8 mouse cellular contexts compared by ENCODE assay signal in genomic region chr8:71397701-71398100, GRCm38 (mm10). TPM values are rescaled to one million over a fixed set of nuclear protein-coding genes. Genes with fewer than 3 reads are reported as not detected.
A peak's percentile ranks its signal among the peaks of the same experiment; 100 is the strongest.
DNase-seq lines count a peak whose midpoint lies in the region; ATAC-seq and TF ChIP-seq lines count a peak whose summit lies in the region.

No protein-coding gene starts in this region.

- no peaks in the 10 kb centered on the region for H3K27me3 ChIP-seq in neural tube, embryonic 11.5 days (ENCODE audit: control insufficient read depth, insufficient read depth, low read length)
- no peaks in the 10 kb centered on the region for H3K27me3 ChIP-seq in intestine, embryonic 16.5 days (replicated peaks; ENCODE audit: control insufficient read depth, insufficient read depth, low read length)

- no peak for TF ChIP-seq CTCF in olfactory bulb, adult 2 months (IDR thresholded peaks at IDR 0.05; ENCODE audit: insufficient read depth, low read depth, low read length)

- H3K4me3 ChIP-seq in neural tube, embryonic 11.5 days (ENCODE audit: low read depth, low read length), result peak overlapping the region; percentile 61
- H3K4me3 ChIP-seq in intestine, embryonic 16.5 days (ENCODE audit: low read length), result peak overlapping the region; percentile 65
- H3K4me3 ChIP-seq in olfactory bulb, adult 2 months (ENCODE audit: insufficient read depth, low read depth, low read length), result 0 out of 2 replicates have a peak overlapping the region, but pooled peaks have one; percentile 2

- H3K4me1 ChIP-seq in neural tube, embryonic 11.5 days (ENCODE audit: control insufficient read depth, insufficient read depth, low read length), result peaks cover 6% of the 10 kb centered on the region
- peaks cover 7% of the 10 kb centered on the region for H3K4me1 ChIP-seq in intestine, embryonic 16.5 days (ENCODE audit: control insufficient read depth, insufficient read depth, low read length)
- peaks cover 9% of the 10 kb centered on the region for H3K4me1 ChIP-seq in olfactory bulb, adult 2 months (ENCODE audit: control insufficient read depth, insufficient read depth, low read length)

- WGBS in neural tube, embryonic 11.5 days, result 88% methylated on average over 12 of the region's 12 CpGs
- WGBS in intestine, embryonic 16.5 days, result 81% methylated on average over 12 of the region's 12 CpGs
- 78% methylated on average over 12 of the region's 12 CpGs for WGBS in olfactory bulb, adult 2 months

- H3K9ac ChIP-seq in neural tube, embryonic 11.5 days (ENCODE audit: low read length), result peak overlapping the region; percentile 55; the same call in 1 of the 2 replicates
- H3K9ac ChIP-seq in intestine, embryonic 16.5 days (ENCODE audit: low read depth, low read length), result peak overlapping the region; percentile 73

- no peaks in the 10 kb centered on the region for H3K9me3 ChIP-seq in neural tube, embryonic 11.5 days (ENCODE audit: control insufficient read depth, low read length)
- no peaks in the 10 kb centered on the region for H3K9me3 ChIP-seq in intestine, embryonic 16.5 days (ENCODE audit: control insufficient read depth, low read length)

- H3K36me3 ChIP-seq in neural tube, embryonic 11.5 days (ENCODE audit: control insufficient read depth, insufficient read depth, low read length), result peaks cover 4% of the 10 kb centered on the region
- peaks cover 10% of the 10 kb centered on the region for H3K36me3 ChIP-seq in intestine, embryonic 16.5 days (ENCODE audit: control insufficient read depth, insufficient read depth, low read length)

- H3K27ac ChIP-seq in neural tube, embryonic 11.5 days (ENCODE audit: low read depth, low read length), result no peak overlapping the region
- H3K27ac ChIP-seq in intestine, embryonic 16.5 days (ENCODE audit: low read length), result no peak overlapping the region
- no peak overlapping the region for H3K27ac ChIP-seq in olfactory bulb, adult 2 months (ENCODE audit: insufficient read depth, low read depth, low read length)

- no peak for ATAC-seq in neural tube, embryonic 11.5 days (ENCODE audit: insufficient read depth, low FRiP score, low TSS enrichment)
- no peak for ATAC-seq in intestine, embryonic 16.5 days
- ATAC-seq in CD4-positive, CD25-positive, alpha-beta regulatory T cell, adult 4 months, result no peak

- peak overlapping the region; percentile 68 for H3K4me2 ChIP-seq in neural tube, embryonic 11.5 days (ENCODE audit: low read depth)
- peak overlapping the region; percentile 65 for H3K4me2 ChIP-seq in intestine, embryonic 16.5 days (ENCODE audit: low read depth, low read length)

- peak; percentile 5 for DNase-seq in adrenal gland, postnatal 10 days
- DNase-seq in adrenal gland, adult 2 months, result no peak
- DNase-seq in neural tube, embryonic 11.5 days (ENCODE audit: low spot score), result no peak
- DNase-seq in neural tube, embryonic 10.5 days (ENCODE audit: extremely low spot score, low spot score), result no peak
- no peak for DNase-seq in ovary, postnatal 14 days (ENCODE audit: low spot score)

- no peak for TF ChIP-seq POLR2A in olfactory bulb, adult 2 months (IDR thresholded peaks at IDR 0.05; ENCODE audit: insufficient read depth, low read depth, low read length)

RNA-seq across cellular contexts. Expression of gene Babam1, which starts 1.0 kb away (rescaled TPM):
- total RNA-seq in adrenal gland, postnatal 10 days (2021), result 10 to 100 TPM; 85.4 to 97.4 TPM
- 100 to 1,000 TPM; 106 to 119 TPM for total RNA-seq in adrenal gland, adult 2 months (2021)
- polyA plus RNA-seq in adrenal gland, adult 2 months (2012; rRNA removed), result 143 and 164 TPM in 2 replicates
- polyA plus RNA-seq in neural tube, embryonic 11.5 days (2014; fragmentation: Nextera tagmentation; extraction: Ambion mirVana), result 106 and 109 TPM in 2 replicates
- 84.7 and 86.9 TPM in 2 replicates for polyA plus RNA-seq in intestine, embryonic 16.5 days (2015; fragmentation: Nextera tagmentation; extraction: Ambion mirVana)
- not detected in 2 replicates for polyA plus RNA-seq in olfactory bulb, adult 2 months (2012; ENCODE audit: insufficient read depth, insufficient read length, low replicate concordance, missing spikeins)
- polyA plus RNA-seq in CD4-positive, CD25-positive, alpha-beta regulatory T cell, adult 4 months (2017; shearing (Covaris generic)), result 10 to 100 TPM; 54.6 to 55.8 TPM

RNA-seq across cellular contexts. Expression of gene Ushbp1, which starts 2.1 kb away (rescaled TPM):
- total RNA-seq in adrenal gland, postnatal 10 days (2021), result 10 to 100 TPM; 28.6 to 43.1 TPM
- 10 to 100 TPM; 11.9 to 16.8 TPM for total RNA-seq in adrenal gland, adult 2 months (2021)
- 40.1 and 58.8 TPM in 2 replicates for polyA plus RNA-seq in adrenal gland, adult 2 months (2012; rRNA removed)
- polyA plus RNA-seq in neural tube, embryonic 11.5 days (2014; fragmentation: Nextera tagmentation; extraction: Ambion mirVana), result 3.9 and 4.5 TPM in 2 replicates
- polyA plus RNA-seq in intestine, embryonic 16.5 days (2015; fragmentation: Nextera tagmentation; extraction: Ambion mirVana), result 10.8 and 10.9 TPM in 2 replicates
- not detected in 2 replicates for polyA plus RNA-seq in olfactory bulb, adult 2 months (2012; ENCODE audit: insufficient read depth, insufficient read length, low replicate concordance, missing spikeins)
- not detected for polyA plus RNA-seq in CD4-positive, CD25-positive, alpha-beta regulatory T cell, adult 4 months (2017; shearing (Covaris generic))

RNA-seq across cellular contexts. Expression of gene Ankle1, which starts 8.1 kb away (rescaled TPM):
- total RNA-seq in adrenal gland, postnatal 10 days (2021), result 10 to 100 TPM in 1 of 2 experiments, 1 to 10 TPM in 1; 4.9 to 10.1 TPM
- under 1 TPM; 0.48 to 0.58 TPM for total RNA-seq in adrenal gland, adult 2 months (2021)
- polyA plus RNA-seq in adrenal gland, adult 2 months (2012; rRNA removed), result 3.4 and 4.2 TPM in 2 replicates
- 18.1 and 18.4 TPM in 2 replicates for polyA plus RNA-seq in neural tube, embryonic 11.5 days (2014; fragmentation: Nextera tagmentation; extraction: Ambion mirVana)
- polyA plus RNA-seq in intestine, embryonic 16.5 days (2015; fragmentation: Nextera tagmentation; extraction: Ambion mirVana), result 32.0 and 39.4 TPM in 2 replicates
- not detected in 2 replicates for polyA plus RNA-seq in olfactory bulb, adult 2 months (2012; ENCODE audit: insufficient read depth, insufficient read length, low replicate concordance, missing spikeins)
- polyA plus RNA-seq in CD4-positive, CD25-positive, alpha-beta regulatory T cell, adult 4 months (2017; shearing (Covaris generic)), result 1 to 10 TPM in 1 of 2 experiments, under 1 TPM in 1; 0.20 to 1.6 TPM

RNA-seq across cellular contexts. Expression of gene Nr2f6, which starts 15.9 kb away (rescaled TPM):
- total RNA-seq in adrenal gland, postnatal 10 days (2021), result 10 to 100 TPM; 70.5 to 80.8 TPM
- 10 to 100 TPM; 49.7 to 71.5 TPM for total RNA-seq in adrenal gland, adult 2 months (2021)
- polyA plus RNA-seq in adrenal gland, adult 2 months (2012; rRNA removed), result 335 and 389 TPM in 2 replicates
- polyA plus RNA-seq in neural tube, embryonic 11.5 days (2014; fragmentation: Nextera tagmentation; extraction: Ambion mirVana), result 83.4 and 84.0 TPM in 2 replicates
- 35.8 and 51.1 TPM in 2 replicates for polyA plus RNA-seq in intestine, embryonic 16.5 days (2015; fragmentation: Nextera tagmentation; extraction: Ambion mirVana)
- polyA plus RNA-seq in olfactory bulb, adult 2 months (2012; ENCODE audit: insufficient read depth, insufficient read length, low replicate concordance, missing spikeins), result not detected in 2 replicates
- under 1 TPM in 1 of 2 experiments, not detected in 1; 0.36 TPM for polyA plus RNA-seq in CD4-positive, CD25-positive, alpha-beta regulatory T cell, adult 4 months (2017; shearing (Covaris generic))

RNA-seq across cellular contexts. Expression of gene Ocel1, which starts 26.6 kb away (rescaled TPM):
- 10 to 100 TPM; 15.7 to 19.9 TPM for total RNA-seq in adrenal gland, postnatal 10 days (2021)
- total RNA-seq in adrenal gland, adult 2 months (2021), result 10 to 100 TPM; 16.5 to 17.8 TPM
- polyA plus RNA-seq in adrenal gland, adult 2 months (2012; rRNA removed), result 32.1 and 36.1 TPM in 2 replicates
- polyA plus RNA-seq in neural tube, embryonic 11.5 days (2014; fragmentation: Nextera tagmentation; extraction: Ambion mirVana), result 3.4 and 3.8 TPM in 2 replicates
- polyA plus RNA-seq in intestine, embryonic 16.5 days (2015; fragmentation: Nextera tagmentation; extraction: Ambion mirVana), result 6.3 and 8.5 TPM in 2 replicates
- polyA plus RNA-seq in olfactory bulb, adult 2 months (2012; ENCODE audit: insufficient read depth, insufficient read length, low replicate concordance, missing spikeins), result not detected in 2 replicates
- 1 to 10 TPM; 3.9 to 4.1 TPM for polyA plus RNA-seq in CD4-positive, CD25-positive, alpha-beta regulatory T cell, adult 4 months (2017; shearing (Covaris generic))

Comparison
In these comparisons a context has a peak if more than half of its experiments do, and no peak if none do; other contexts are left out.
1. H3K4me3 ChIP-seq: peak in every context shown above with its lines; median percentile 65 in intestine, embryonic 16.5 days; 61 in neural tube, embryonic 11.5 days; 2 in olfactory bulb, adult 2 months.